Mouse (Mus musculus): ENCODE measurements at regions not wholly inside any gene's neighbourhood (a gene's known extent, or its start where the extent isn't known, plus 50 kb on each side); places are given as distances from the start of the nearest gene placed in this dataset.
"Not testable (repeated sequence)": the region's sequence is repeated elsewhere in the genome, so short reads cannot be mapped to it uniquely, and the experiment has no call there.

DNA sequence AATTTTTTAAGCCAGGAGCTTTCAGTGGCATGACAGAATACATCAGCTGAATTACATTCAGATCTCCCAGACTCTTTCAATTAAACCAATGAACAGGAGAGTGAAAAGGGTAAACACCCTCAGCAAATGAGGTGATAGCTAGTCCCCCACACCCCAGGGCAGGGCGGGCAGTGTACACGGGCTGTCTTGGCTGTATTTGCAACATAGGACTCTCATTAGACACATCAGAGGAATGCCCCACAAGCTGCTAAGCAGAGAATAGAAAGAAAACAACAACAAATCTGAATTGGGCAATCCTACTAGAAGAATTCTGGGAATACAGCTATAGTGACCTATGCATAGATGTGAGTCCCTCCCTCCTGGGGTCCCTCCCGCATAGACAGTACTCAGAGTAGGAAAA, 131.8 kb upstream of the Zfp637 start:
- Histone ChIP-seq H3K9ac (no peak overlapping the region), H3K4me1 (no peaks in the 10 kb centered on the region), H3K4me3 (no peak overlapping the region), H3K27me3 (no peaks in the 10 kb centered on the region), H3K9me3 (replicated peaks) (no peaks in the 10 kb centered on the region), H3K36me3 (no peaks in the 10 kb centered on the region), H3K27ac (no peak overlapping the region), H3K4me2 (replicated peaks) (no peak overlapping the region)
- whole genome bisulfite sequencing = 73% methylated on average over 3 of the region's 3 CpGs
- ATAC-seq (ENCODE audit: low FRiP score) = no peak

DNA sequence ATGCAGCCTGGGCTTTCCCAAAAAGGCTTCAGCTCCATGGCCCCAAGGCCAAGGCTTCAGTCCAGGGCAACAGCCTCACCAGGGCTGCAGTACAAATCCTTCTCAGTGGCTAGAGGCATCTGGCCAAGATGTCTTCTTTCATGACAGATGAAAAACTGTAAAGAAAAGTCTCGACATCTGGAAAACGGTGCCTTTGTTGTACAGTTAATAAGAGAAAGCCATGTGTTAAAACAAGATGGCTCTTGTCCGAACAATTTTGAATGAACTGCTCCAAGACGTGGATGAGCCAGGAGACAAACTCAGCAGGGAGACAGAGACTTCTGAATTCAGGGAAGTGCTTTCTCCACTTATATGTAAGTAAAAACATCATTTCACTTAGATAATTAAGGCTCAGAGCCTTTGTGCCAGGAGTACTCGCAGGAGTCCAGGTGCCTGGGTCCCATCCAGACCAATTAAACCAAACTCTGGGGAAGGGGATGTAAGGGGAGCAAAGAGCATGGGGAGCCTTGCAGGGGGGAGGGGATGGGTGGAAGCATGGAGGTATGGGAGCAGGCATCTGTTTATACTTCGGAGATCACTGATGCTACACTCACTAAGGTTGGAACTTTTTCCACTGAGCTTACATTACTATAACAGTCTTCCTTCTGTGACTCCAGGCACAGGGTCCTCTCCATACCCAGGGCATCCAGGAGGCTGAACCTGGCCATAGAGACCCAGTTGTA, 125.8 kb upstream of the Zfp637 start:
- WGBS = 81% methylated on average over 6 of the region's 6 CpGs
- no peak overlapping the region for H3K9ac ChIP-seq
- no peak overlapping the region for H3K27ac ChIP-seq
- H3K4me3 ChIP-seq = no peak overlapping the region
- no peaks in the 10 kb centered on the region for H3K9me3 ChIP-seq (replicated peaks)
- H3K36me3 ChIP-seq = no peaks in the 10 kb centered on the region
- no peak for ATAC-seq (ENCODE audit: low FRiP score)
- H3K4me1 ChIP-seq = no peaks in the 10 kb centered on the region
- no peaks in the 10 kb centered on the region for H3K27me3 ChIP-seq
- H3K4me2 ChIP-seq (replicated peaks) = no peak overlapping the region

DNA sequence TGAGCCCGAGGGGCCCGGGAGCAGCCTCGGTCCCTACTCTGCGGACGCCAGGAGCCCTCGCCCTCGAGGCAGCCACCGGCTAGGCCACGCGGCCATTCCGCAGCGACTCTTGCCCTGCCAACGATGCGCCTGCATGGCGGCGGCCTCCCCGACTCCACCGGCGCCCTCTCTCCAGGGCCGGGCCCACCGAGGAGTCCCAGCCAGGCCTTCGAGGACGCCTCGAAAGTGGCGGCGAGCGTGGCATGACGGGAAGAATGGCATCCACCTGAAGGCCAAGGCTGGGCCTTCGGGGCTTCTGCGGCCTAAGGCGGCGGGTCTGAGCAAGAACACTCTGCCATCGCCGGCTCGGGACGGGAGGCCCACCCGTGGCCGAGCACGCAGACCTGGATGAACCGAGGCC, 124.6 kb upstream of the Zfp637 start:
- not testable (repeated sequence) for H3K4me2 ChIP-seq (replicated peaks); H3K9me3 ChIP-seq (replicated peaks); H3K27ac ChIP-seq; H3K4me3 ChIP-seq; H3K9ac ChIP-seq; H3K27me3 ChIP-seq; ATAC-seq (ENCODE audit: low FRiP score); H3K4me1 ChIP-seq; H3K36me3 ChIP-seq
- 95% methylated on average over 8 of the region's 40 CpGs for WGBS

DNA sequence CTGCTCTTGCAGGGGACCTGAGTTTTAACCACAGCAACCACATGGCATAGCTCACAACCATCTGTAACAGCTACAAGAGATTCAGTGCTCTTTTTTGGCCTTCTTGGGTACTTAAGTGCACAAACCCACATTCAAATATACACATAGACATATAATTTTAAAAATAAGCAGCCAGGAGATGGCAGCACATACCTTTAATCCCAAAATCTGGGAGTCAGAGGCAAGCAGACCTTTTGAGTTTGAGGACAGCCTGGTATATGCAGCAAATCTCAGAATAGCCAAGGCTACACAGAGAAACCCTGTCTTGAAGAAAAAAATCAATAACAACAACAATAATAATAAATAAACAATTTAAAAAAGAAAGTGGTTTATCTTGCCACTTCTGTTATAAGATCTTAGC, 88.6 kb upstream of the Zfp637 start:
- not testable (repeated sequence) for ATAC-seq (ENCODE audit: low FRiP score); H3K4me1 ChIP-seq; H3K27me3 ChIP-seq

DNA sequence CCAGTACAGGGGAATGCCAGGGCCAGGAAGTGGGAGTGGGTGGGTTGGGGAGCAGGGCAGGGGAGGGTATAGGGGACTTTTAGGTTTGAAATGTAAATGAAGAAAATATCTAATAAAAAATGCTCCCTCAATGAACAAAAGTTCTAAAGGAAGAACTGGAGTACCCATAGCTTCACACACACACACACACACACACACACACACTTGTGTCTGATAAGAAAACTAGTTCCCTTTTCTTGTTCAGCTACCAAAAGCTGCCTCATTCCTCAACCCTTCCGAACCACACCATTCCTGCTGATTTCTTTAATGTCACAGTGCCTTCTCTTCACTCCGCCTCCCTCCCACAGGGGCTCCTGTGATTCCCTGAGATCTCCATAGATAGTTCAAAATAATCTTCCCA, 85.3 kb upstream of the Zfp637 start:
- not testable (repeated sequence) for H3K9ac ChIP-seq; H3K4me1 ChIP-seq; H3K27me3 ChIP-seq; H3K9me3 ChIP-seq (replicated peaks); H3K4me2 ChIP-seq (replicated peaks); ATAC-seq (ENCODE audit: low FRiP score); H3K27ac ChIP-seq; H3K4me3 ChIP-seq; H3K36me3 ChIP-seq
- WGBS = 94% methylated on average over 2 of the region's 2 CpGs

More for the DNA sequence above, 88.6 kb upstream of the Zfp637 start:
- H3K27ac ChIP-seq; H3K36me3 ChIP-seq; H3K9ac ChIP-seq; H3K4me3 ChIP-seq; H3K4me2 ChIP-seq (replicated peaks); H3K9me3 ChIP-seq (replicated peaks): not testable (repeated sequence)

DNA sequence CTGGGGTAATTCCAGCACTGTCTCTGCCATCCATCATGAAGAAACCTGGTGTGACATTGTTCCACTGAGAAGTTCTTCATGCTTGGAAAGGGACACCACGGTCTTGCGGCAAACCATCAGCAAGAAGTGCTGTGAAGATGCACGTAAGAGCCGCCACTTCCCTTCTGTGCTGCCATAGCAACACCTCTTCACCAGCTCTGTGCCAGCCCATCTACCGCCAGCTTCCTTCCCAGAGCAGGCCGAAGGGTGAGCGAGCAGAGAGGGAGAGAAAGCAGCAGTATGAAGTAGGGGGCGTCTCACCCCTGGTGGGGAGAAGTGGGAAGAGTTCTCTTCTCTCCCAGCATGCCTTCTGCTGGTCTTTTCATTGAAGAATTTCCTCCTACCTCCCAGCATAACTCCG, 84.8 kb upstream of the Zfp637 start:
- Histone ChIP-seq H3K27me3 (no peaks in the 10 kb centered on the region), H3K4me3 (no peak overlapping the region), H3K4me2 (replicated peaks) (no peak overlapping the region), H3K9ac (no peak overlapping the region), H3K9me3 (replicated peaks) (no peaks in the 10 kb centered on the region), H3K36me3 (no peaks in the 10 kb centered on the region), H3K4me1 (no peaks in the 10 kb centered on the region), H3K27ac (no peak overlapping the region)
- no peak for ATAC-seq (ENCODE audit: low FRiP score)
- WGBS = 63% methylated on average over 9 of the region's 9 CpGs

DNA sequence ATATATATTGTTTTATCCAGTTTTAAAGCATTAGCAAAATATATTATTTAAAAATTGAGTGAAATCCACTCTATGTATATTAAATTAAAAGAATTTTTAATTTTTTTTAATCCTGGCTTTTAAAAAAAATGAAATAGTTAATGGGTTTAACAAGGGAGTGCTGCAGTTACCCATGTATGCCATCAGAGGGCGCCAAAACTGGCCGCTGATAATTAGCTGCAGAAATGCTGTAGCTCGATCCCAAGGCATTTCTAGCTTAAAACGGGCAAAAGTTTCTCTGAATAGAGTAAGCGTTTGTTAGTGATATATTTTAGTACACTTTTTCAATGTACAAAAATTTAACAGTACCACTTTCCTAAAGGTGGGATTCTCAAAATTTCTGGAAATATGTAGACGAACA, 82.5 kb upstream of the Zfp637 start:
- ATAC-seq (ENCODE audit: low FRiP score); H3K4me1 ChIP-seq; H3K27me3 ChIP-seq; H3K9me3 ChIP-seq (replicated peaks); H3K27ac ChIP-seq; H3K9ac ChIP-seq; H3K36me3 ChIP-seq; H3K4me2 ChIP-seq (replicated peaks); H3K4me3 ChIP-seq: not testable (repeated sequence)
- WGBS = 17% methylated on average over 6 of the region's 6 CpGs

DNA sequence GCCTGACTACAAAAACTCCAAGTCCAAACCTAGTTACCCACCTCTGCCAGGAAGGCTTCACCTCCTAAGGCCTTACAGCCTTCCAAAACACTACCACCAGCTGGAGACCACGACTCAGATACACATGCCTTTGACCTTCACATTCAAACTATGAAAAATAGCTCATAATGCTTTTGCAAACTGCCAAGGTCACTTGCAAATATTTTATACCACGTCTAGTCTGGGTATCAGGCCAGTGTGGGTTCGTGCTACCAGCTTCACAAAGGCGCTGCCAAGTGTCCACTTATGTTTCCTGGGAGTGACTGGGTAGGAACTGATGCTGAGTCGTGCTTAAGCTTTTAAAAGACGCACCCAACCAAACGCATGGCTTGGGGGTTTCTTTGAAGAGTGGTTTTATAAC, 69.5 kb upstream of the Zfp637 start:
- no peaks in the 10 kb centered on the region for H3K36me3 ChIP-seq
- no peak for ATAC-seq (ENCODE audit: low FRiP score)
- 84% methylated on average over 7 of the region's 7 CpGs for WGBS

DNA sequence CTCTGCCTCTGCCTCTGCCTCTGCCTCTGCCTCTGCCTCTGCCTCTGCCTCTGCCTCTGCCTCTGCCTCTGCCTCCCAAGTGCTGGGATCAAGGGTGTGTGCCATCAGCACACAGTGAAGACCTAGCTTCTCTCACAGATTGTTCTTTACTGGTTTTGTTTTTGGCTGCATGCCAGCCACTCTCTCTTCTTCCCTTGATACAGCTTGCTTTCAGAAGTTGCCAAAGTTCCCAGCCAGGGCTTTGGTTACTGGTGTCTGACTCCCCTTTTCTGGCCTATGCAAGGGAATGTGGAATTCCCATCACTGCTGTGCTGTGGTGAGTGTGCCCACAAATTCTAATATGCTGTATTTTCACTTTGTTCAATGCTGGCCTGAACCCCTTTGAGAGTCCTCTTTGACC, 68.6 kb upstream of the Zfp637 start:
- Histone ChIP-seq H3K9me3 (replicated peaks) (no peaks in the 10 kb centered on the region), H3K4me3 (no peak overlapping the region), H3K4me2 (replicated peaks) (no peak overlapping the region), H3K9ac (no peak overlapping the region), H3K4me1 (no peaks in the 10 kb centered on the region), H3K27ac (no peak overlapping the region), H3K36me3 (no peaks in the 10 kb centered on the region), H3K27me3 (no peaks in the 10 kb centered on the region)
- ATAC-seq (ENCODE audit: low FRiP score) = no peak

More for the DNA sequence above, 69.5 kb upstream of the Zfp637 start:
- H3K4me1 ChIP-seq = no peaks in the 10 kb centered on the region
- no peak overlapping the region for H3K4me3 ChIP-seq
- H3K27ac ChIP-seq = no peak overlapping the region
- no peak overlapping the region for H3K4me2 ChIP-seq (replicated peaks)
- no peaks in the 10 kb centered on the region for H3K27me3 ChIP-seq
- no peaks in the 10 kb centered on the region for H3K9me3 ChIP-seq (replicated peaks)
- no peak overlapping the region for H3K9ac ChIP-seq

DNA sequence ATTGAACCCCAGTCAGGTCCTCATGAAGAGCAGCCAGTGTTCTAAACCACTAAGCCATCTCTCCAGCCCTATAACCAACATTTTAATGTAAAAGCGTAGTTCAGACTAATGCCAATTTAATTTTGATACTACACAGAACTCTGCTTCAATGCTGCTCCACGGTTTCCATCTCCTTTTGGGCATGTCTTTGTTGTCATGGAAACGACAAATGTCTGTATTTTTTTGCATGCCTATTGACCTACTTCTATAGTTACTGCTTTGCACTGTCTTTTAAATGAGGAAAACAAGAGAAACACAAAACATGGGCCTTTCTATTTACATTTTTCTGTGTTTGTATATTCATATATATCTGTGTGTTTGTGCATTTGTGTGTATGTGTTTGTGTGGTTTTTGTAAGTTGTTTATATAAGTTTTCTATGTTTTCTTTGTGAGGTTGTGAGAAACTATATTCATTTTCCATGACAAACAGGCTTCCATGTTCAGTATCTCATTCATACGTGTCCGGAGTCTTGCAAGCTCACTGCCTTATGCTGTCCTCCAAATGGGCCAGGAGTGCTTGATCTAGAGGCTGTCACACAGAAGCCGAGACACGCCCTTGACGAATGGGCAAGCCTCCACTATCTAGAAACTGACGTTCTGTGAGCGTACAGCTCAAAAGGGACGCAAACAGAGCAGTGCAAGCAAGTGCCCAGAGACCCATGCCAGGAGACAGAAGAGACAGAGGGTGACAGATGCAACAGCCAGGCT, 65.5 kb upstream of the Zfp637 start:
- no peak overlapping the region for H3K9ac ChIP-seq
- H3K4me3 ChIP-seq = no peak overlapping the region
- no peaks in the 10 kb centered on the region for H3K36me3 ChIP-seq
- no peak for ATAC-seq (ENCODE audit: low FRiP score)
- no peaks in the 10 kb centered on the region for H3K9me3 ChIP-seq (replicated peaks)
- H3K27me3 ChIP-seq = no peaks in the 10 kb centered on the region
- H3K4me2 ChIP-seq (replicated peaks) = no peak overlapping the region
- H3K4me1 ChIP-seq = no peaks in the 10 kb centered on the region
- H3K27ac ChIP-seq = no peak overlapping the region
- 77% methylated on average over 11 of the region's 11 CpGs for WGBS

DNA sequence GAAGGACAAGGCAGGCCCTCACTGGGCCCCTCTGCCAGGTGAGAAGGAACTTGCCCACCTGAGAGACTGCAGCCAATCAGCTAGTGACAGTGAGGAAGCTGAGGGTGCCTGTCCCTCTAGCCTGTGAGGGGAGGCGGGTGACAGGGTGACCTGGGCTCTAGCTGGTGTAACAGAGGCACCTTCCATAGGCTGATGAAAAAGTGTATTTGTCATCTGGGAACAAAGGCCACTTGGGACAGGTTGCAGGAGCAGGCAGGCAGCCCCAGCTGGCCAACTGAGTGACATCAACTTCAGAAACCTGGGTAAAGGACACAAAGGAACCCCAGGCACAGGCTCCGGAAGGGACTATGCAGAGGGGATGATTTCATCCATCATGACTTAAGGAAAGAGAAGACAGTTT, 63.0 kb upstream of the Zfp637 start:
- no peaks in the 10 kb centered on the region for H3K27me3 ChIP-seq
- H3K4me1 ChIP-seq = no peaks in the 10 kb centered on the region
- no peak overlapping the region for H3K9ac ChIP-seq
- H3K9me3 ChIP-seq (replicated peaks) = no peaks in the 10 kb centered on the region
- no peak overlapping the region for H3K27ac ChIP-seq
- 74% methylated on average over 2 of the region's 2 CpGs for WGBS
- ATAC-seq (ENCODE audit: low FRiP score) = no peak
- no peaks in the 10 kb centered on the region for H3K36me3 ChIP-seq
- no peak overlapping the region for H3K4me2 ChIP-seq (replicated peaks)
- H3K4me3 ChIP-seq = no peak overlapping the region

DNA sequence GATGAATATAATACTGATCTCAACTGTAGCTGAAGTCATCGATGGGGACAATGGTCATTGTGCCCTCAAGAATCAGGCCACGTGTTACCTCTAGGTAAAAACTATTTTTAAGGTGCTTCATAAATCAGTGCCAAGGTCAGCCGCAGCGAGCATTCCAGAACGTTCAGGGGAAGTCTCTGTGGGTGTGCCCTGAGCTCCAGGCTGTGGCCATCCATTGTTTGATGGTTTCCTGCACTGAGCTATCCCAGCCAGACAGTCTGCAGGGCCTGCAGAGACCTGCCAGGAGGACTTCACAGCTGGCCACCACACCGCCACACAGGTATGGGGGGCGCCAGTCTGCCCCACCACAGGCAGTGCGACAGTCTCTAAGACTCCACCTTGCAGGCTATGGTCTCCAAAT, 62.5 kb upstream of the Zfp637 start:
- no peak for ATAC-seq (ENCODE audit: low FRiP score)
- no peak overlapping the region for H3K4me2 ChIP-seq (replicated peaks)
- H3K36me3 ChIP-seq = no peaks in the 10 kb centered on the region
- 84% methylated on average over 8 of the region's 8 CpGs for WGBS
- no peaks in the 10 kb centered on the region for H3K9me3 ChIP-seq (replicated peaks)
- H3K4me1 ChIP-seq = no peaks in the 10 kb centered on the region
- no peak overlapping the region for H3K27ac ChIP-seq
- H3K4me3 ChIP-seq = no peak overlapping the region
- no peaks in the 10 kb centered on the region for H3K27me3 ChIP-seq
- H3K9ac ChIP-seq = no peak overlapping the region

DNA sequence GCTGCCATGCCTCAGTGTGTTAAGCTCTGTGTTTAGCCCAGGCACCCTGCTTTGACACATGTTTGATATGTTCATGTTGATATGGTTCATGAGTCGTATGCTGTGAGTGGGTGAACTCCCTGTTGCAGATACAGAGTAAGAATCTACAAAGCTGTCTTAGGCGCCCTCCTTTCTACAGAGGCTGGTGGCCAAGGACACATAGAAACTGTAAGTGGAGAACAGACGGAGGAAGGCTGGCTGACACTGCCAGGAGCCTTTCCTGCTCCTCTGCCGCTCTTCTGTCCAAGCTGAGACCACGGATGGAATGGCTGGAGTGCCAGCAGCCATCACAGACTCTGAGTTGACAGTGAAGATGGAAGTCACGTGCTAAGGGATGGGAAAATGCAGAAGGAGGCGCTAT, 62.0 kb upstream of the Zfp637 start:
- no peaks in the 10 kb centered on the region for H3K9me3 ChIP-seq (replicated peaks)
- H3K27me3 ChIP-seq = no peaks in the 10 kb centered on the region
- WGBS = 83% methylated on average over 7 of the region's 7 CpGs
- H3K4me1 ChIP-seq = no peaks in the 10 kb centered on the region
- H3K36me3 ChIP-seq = no peaks in the 10 kb centered on the region
- no peak overlapping the region for H3K4me3 ChIP-seq
- no peak overlapping the region for H3K4me2 ChIP-seq (replicated peaks)
- H3K27ac ChIP-seq = no peak overlapping the region
- no peak overlapping the region for H3K9ac ChIP-seq
- no peak for ATAC-seq (ENCODE audit: low FRiP score)

Measured in hindbrain, embryonic 12.5 days (tissue).